Mouse (Mus musculus) ES-E14 (cell line): ENCODE measurements around the gene Cebpz. TPM values are rescaled to one million over a fixed set of nuclear protein-coding genes. Genes with fewer than 3 reads are reported as not detected.

Source experiments
- DNase-seq: peaks from one replicate; pipeline ENCODE4 v3.0.0-alpha.2; 2013; ENCODE audit warnings: low read depth, low spot score
- H3K27ac ChIP-seq: 2 replicates; pipeline ENCODE4 v1.5.1; 2012; ENCODE audit warnings: low read depth, mild to moderate bottlenecking, low read length, moderate library complexity, mixed read lengths; ENCODE audit not compliant: poor library complexity, insufficient read depth, severe bottlenecking
- H3K36me3 ChIP-seq: 2 replicates; pipeline ENCODE4 v1.6.1; 2012; ENCODE audit warnings: mild to moderate bottlenecking, low read length, moderate library complexity, mixed read lengths; ENCODE audit not compliant: control insufficient read depth, poor library complexity, insufficient read depth, severe bottlenecking
- H3K4me1 ChIP-seq, 2 experiments: fragments of 150-350 bp in 1 of 2; sonication (generic) in 1 of 2; 2 replicates each; pipeline ENCODE4 v1.6.1; 2012; ENCODE audit warnings: low read length in 2 of 2, mild to moderate bottlenecking in 1 of 2, mixed read lengths in 1 of 2; ENCODE audit not compliant: control insufficient read depth in 2 of 2, insufficient read depth in 2 of 2, poor library complexity in 1 of 2
- H3K4me3 ChIP-seq, 2 experiments: fragments of 150-350 bp in 1 of 2; sonication (generic) in 1 of 2; 2 replicates each; pipeline ENCODE4 v1.5.1; 2012; ENCODE audit warnings: low read length in 2 of 2, low read depth in 1 of 2, mild to moderate bottlenecking in 1 of 2, mixed read lengths in 1 of 2; ENCODE audit not compliant: insufficient read depth in 1 of 2, poor library complexity in 1 of 2, severe bottlenecking in 1 of 2
- H3K9ac ChIP-seq: 2 replicates; pipeline ENCODE4 v1.6.1; 2012; ENCODE audit warnings: low read depth, mild to moderate bottlenecking, low read length, mixed read lengths; ENCODE audit not compliant: poor library complexity, insufficient read depth, severe bottlenecking
- H3K9me3 ChIP-seq: fragments of 150-350 bp; sonication (generic); 2 replicates; pipeline ENCODE4 v1.6.1; 2012; ENCODE audit warnings: low read depth, mild to moderate bottlenecking, low read length; ENCODE audit not compliant: control insufficient read depth, insufficient read depth
- CHD2 ChIP-seq: IDR thresholded peaks from 2 replicates; pipeline ENCODE4 v1.6.1; 2014; ENCODE audit warnings: mild to moderate bottlenecking, low read depth, low read length, inconsistent platforms
- HCFC1 ChIP-seq: IDR thresholded peaks from 2 replicates; pipeline ENCODE4 v1.6.1; 2012; ENCODE audit warnings: low read length, inconsistent platforms, borderline replicate concordance; ENCODE audit not compliant: insufficient read depth
- MAFK ChIP-seq: IDR thresholded peaks from 2 replicates; pipeline ENCODE4 v1.6.1; 2014; ENCODE audit warnings: mild to moderate bottlenecking, low read depth, low read length, inconsistent platforms; ENCODE audit not compliant: insufficient read depth
- ZC3H11A ChIP-seq: IDR thresholded peaks from 2 replicates; pipeline ENCODE4 v1.6.1; 2012; ENCODE audit warnings: low read depth, mild to moderate bottlenecking, inconsistent platforms, low read length, borderline replicate concordance
- ZNF384 ChIP-seq: IDR thresholded peaks from 2 replicates; pipeline ENCODE4 v1.6.1; 2012; ENCODE audit warnings: low read depth, low read length, inconsistent platforms
- in situ Hi-C, 2 experiments: fragments of 600-800 bp; cut with MboI; formaldehyde crosslinking; loops; one replicate each; pipeline ENCODE4 v1.15.1; 2025; ENCODE audit warnings: low sequenced_read_pairs in 2 of 2, inconsistent platforms in 1 of 2; ENCODE audit not compliant: unreplicated experiment in 2 of 2
- total RNA-seq: library from RNA; depleted of rRNA; stranded (reverse); fragments of 300-350 nt; gene quantifications from 2 replicates; pipeline ENCODE4 v1.2.3, GENCODE M21; 2012; rRNA removed

Gene Cebpz
- total RNA-seq, result 53.6 and 68.4 TPM in 2 replicates

GRCm38 (mm10) chr17:78936466-78937228 lies at the start of gene Cebpz, which contains the start of gene Ndufaf7:
Gene Cebpz (minus strand): TSS chr17:78937066.
Gene Ndufaf7 (plus strand): TSS chr17:78937136.
- Histone ChIP-seq H3K9me3 (no peaks in the 10 kb centered on the region), H3K4me3 (peak within 1 kb of the TSS; percentile 92 to 93), H3K27ac (no peak within 1 kb of the TSS), H3K9ac (peak within 1 kb of the TSS; percentile 92), H3K4me1 (peaks cover 0 to 2% of the 10 kb centered on the region in 2 experiments; a peak in 1 of 4 replicates), H3K36me3 (peaks cover 24% of the 10 kb centered on the region)
- peak; percentile 82 for TF ChIP-seq HCFC1
- TF ChIP-seq ZNF384, result no peak
- peak; percentile 100 for DNase-seq
- in situ Hi-C loops, result no loop called here

- DNase-seq, result no peak
- no peak overlapping the region for H3K27ac ChIP-seq
- no peak overlapping the region for H3K4me3 ChIP-seq
- H3K9ac ChIP-seq, result no peak overlapping the region
- TF ChIP-seq HCFC1 (no peak), ZNF384 (no peak), MAFK (no peak)
- H3K9me3 ChIP-seq, result no peaks in the 10 kb centered on the region
- H3K36me3 ChIP-seq, result no peaks in the 10 kb centered on the region; the same call in 1 of the 2 replicates
- no peaks in the 10 kb centered on the region for H3K4me1 ChIP-seq
- in situ Hi-C loops, result no loop called here
These were observed 46.9 kb upstream of the Cebpz start for GRCm38 (mm10) chr17:78983736-78984135.

DNA sequence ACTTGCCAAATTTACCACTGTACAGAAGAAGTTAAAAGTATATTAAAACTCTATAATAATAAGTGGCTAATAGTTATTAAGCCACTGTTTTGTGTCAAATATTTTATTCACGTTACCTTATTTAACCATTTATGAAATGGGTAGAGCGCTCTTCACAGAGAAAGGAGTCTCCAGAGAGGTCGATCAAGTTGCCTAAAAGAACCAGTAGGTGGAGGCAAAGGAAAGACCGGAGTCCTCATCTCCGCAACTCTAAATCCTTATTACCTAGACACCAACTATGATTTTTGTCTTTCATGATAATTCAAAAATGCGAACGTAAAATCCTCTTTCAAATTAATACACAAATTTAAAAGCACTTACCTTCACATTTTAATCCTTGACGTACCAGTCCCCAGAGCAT lies 46.3 kb upstream of the Cebpz start:
- H3K9me3 ChIP-seq, result no peaks in the 10 kb centered on the region
- DNase-seq, result no peak
- no peaks in the 10 kb centered on the region for H3K4me1 ChIP-seq
- H3K27ac ChIP-seq, result no peak overlapping the region
- in situ Hi-C loops, result no loop called here
- H3K9ac ChIP-seq, result no peak overlapping the region
- no peaks in the 10 kb centered on the region; the same call in 1 of the 2 replicates for H3K36me3 ChIP-seq
- TF ChIP-seq CHD2 (no peak), ZNF384 (no peak), MAFK (no peak), ZC3H11A (no peak), HCFC1 (no peak)
- H3K4me3 ChIP-seq, result no peak overlapping the region

DNA sequence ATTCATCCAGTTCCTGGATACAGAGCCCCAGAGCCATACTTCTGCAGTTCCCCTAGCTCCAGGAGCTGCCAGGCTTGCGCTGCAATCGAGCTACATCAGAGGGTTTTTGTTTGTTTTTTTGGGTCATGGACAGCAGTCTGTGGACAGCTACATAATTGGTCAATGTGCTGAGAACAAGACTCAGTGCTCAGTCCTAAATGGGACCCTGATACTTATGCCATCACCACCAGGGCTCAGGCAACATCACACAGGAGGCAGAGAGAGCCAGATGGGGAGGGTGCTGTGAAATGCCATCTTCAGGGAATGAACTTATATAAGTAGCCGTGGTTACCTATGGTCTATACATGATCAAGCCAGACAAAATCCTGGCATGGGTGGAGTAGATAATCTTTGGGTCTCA lies 31.6 kb upstream of the Cebpz start:
- TF ChIP-seq CHD2 (no peak), MAFK (no peak), ZC3H11A (no peak), ZNF384 (no peak), HCFC1 (no peak)
- no peaks in the 10 kb centered on the region for H3K4me1 ChIP-seq
- in situ Hi-C loops, result no loop called here
- H3K36me3 ChIP-seq, result peaks cover 2% of the 10 kb centered on the region; the same call in 1 of the 2 replicates
- no peak overlapping the region for H3K4me3 ChIP-seq
- no peak overlapping the region for H3K9ac ChIP-seq
- H3K27ac ChIP-seq, result no peak overlapping the region
- DNase-seq, result no peak
- no peaks in the 10 kb centered on the region for H3K9me3 ChIP-seq
